Mouse (Mus musculus) CH12.LX (cell line): ENCODE measurements at regions not wholly inside any gene's neighbourhood (a gene's known extent, or its start where the extent isn't known, plus 50 kb on each side); places are given as distances from the start of the nearest gene placed in this dataset.

Experiments
- DNase-seq: peaks from one replicate; pipeline ENCODE4 v3.0.0-alpha.2; 2013; ENCODE audit errors: extremely low read depth
- H3K27ac ChIP-seq: 2 replicates; pipeline ENCODE4 v1.5.1; 2012; ENCODE audit warnings: low read depth, mild to moderate bottlenecking, control low read depth, moderate library complexity; ENCODE audit not compliant: insufficient read depth
- H3K27me3 ChIP-seq: replicated peaks from 2 replicates; pipeline ENCODE3; 2012; ENCODE audit warnings: inconsistent platforms
- H3K36me3 ChIP-seq, 2 experiments: replicated peaks in 1 of 2; 2 replicates each; pipeline versions ENCODE3 to v1.6.1; 2012; ENCODE audit warnings: inconsistent platforms in 1 of 2, low read length in 1 of 2, mild to moderate bottlenecking in 1 of 2, mixed read lengths in 1 of 2, moderate library complexity in 1 of 2; ENCODE audit not compliant: control insufficient read depth in 1 of 2, insufficient read depth in 1 of 2
- H3K4me1 ChIP-seq, 2 experiments: 2 replicates each; pipeline ENCODE4 v1.6.1; 2012; ENCODE audit warnings: inconsistent platforms in 1 of 2, moderate library complexity in 1 of 2; ENCODE audit not compliant: insufficient read depth in 2 of 2, control insufficient read depth in 1 of 2
- H3K4me2 ChIP-seq: 2 replicates; pipeline ENCODE4 v1.6.1; 2012; ENCODE audit warnings: low read depth, mild to moderate bottlenecking, control low read depth; ENCODE audit not compliant: poor library complexity, insufficient read depth, severe bottlenecking
- H3K4me3 ChIP-seq, 3 experiments: fragments of 150-350 bp in 1 of 3; sonication (generic) in 1 of 3; replicated peaks in 1 of 3; 2 replicates each; pipeline versions ENCODE3 to v1.5.1; 2011 to 2012; ENCODE audit warnings: low read depth in 2 of 3, low read length in 2 of 3, mild to moderate bottlenecking in 2 of 3, moderate library complexity in 2 of 3, control low read depth in 1 of 3, improper control_type of control experiment in 1 of 3, inconsistent platforms in 1 of 3, mixed read lengths in 1 of 3; ENCODE audit not compliant: poor library complexity in 1 of 3
- H3K79me2 ChIP-seq: replicated peaks from 2 replicates; pipeline ENCODE4 v1.6.1; 2012; ENCODE audit warnings: mild to moderate bottlenecking, moderate library complexity; ENCODE audit not compliant: control insufficient read depth, poor library complexity, insufficient read depth, severe bottlenecking; ENCODE audit errors: extremely low read depth
- H3K9ac ChIP-seq: 2 replicates; pipeline ENCODE4 v1.6.1; 2012; ENCODE audit warnings: low read depth, mild to moderate bottlenecking, control low read depth, moderate library complexity; ENCODE audit not compliant: insufficient read depth
- H3K9me3 ChIP-seq: replicated peaks from 2 replicates; pipeline ENCODE3; 2012; ENCODE audit warnings: low read length, inconsistent platforms, mixed read lengths
- BHLHE40 ChIP-seq: IDR thresholded peaks from 2 replicates; pipeline ENCODE4 v1.6.1; 2011; ENCODE audit warnings: mild to moderate bottlenecking, low read depth, low read length, improper control_type of control experiment
- CHD2 ChIP-seq: IDR thresholded peaks from 2 replicates; pipeline ENCODE4 v1.6.1; 2011; ENCODE audit warnings: low read length, improper control_type of control experiment
- CTCF ChIP-seq, 2 experiments: IDR thresholded peaks in 1 of 2; conservative IDR thresholded peaks in 1 of 2; 2 replicates each; pipeline ENCODE4 v1.5.1; 2011 to 2012; ENCODE audit warnings: low read depth in 2 of 2, low read length in 2 of 2, improper control_type of control experiment in 1 of 2, inconsistent platforms in 1 of 2, mild to moderate bottlenecking in 1 of 2, moderate library complexity in 1 of 2
- ELF1 ChIP-seq: IDR thresholded peaks from 2 replicates; pipeline ENCODE4 v1.6.1; 2014; ENCODE audit warnings: low read depth, mild to moderate bottlenecking, inconsistent platforms, low read length, improper control_type of control experiment
- EP300 ChIP-seq: IDR thresholded peaks from 2 replicates; pipeline ENCODE4 v1.6.1; 2011; ENCODE audit warnings: low read length, improper control_type of control experiment
- ETS1 ChIP-seq: conservative IDR thresholded peaks from 2 replicates; pipeline ENCODE4 v1.6.1; 2012; ENCODE audit warnings: low read depth, mild to moderate bottlenecking, inconsistent platforms, low read length, improper control_type of control experiment, moderate library complexity
- HCFC1 ChIP-seq: IDR thresholded peaks from 2 replicates; pipeline ENCODE4 v1.6.1; 2012; ENCODE audit warnings: low read depth, mild to moderate bottlenecking, inconsistent platforms, low read length, improper control_type of control experiment
- JUN ChIP-seq: IDR thresholded peaks from 2 replicates; pipeline ENCODE4 v1.6.1; 2011; ENCODE audit warnings: low read depth, mild to moderate bottlenecking, low read length, improper control_type of control experiment, moderate library complexity; ENCODE audit not compliant: insufficient read depth
- KAT2A ChIP-seq: IDR thresholded peaks from 2 replicates; pipeline ENCODE4 v1.6.1; 2012; ENCODE audit warnings: low read length, improper control_type of control experiment, inconsistent platforms; ENCODE audit not compliant: insufficient replicate concordance
- MAX ChIP-seq: IDR thresholded peaks from 2 replicates; pipeline ENCODE4 v1.6.1; 2011; ENCODE audit warnings: low read length, improper control_type of control experiment
- MAZ ChIP-seq: IDR thresholded peaks from 2 replicates; pipeline ENCODE4 v1.6.1; 2012; ENCODE audit warnings: low read depth, mild to moderate bottlenecking, inconsistent platforms, low read length, improper control_type of control experiment, moderate library complexity
- MXI1 ChIP-seq: IDR thresholded peaks from 2 replicates; pipeline ENCODE4 v1.6.1; 2011; ENCODE audit warnings: mild to moderate bottlenecking, low read depth, low read length, improper control_type of control experiment
- MYC ChIP-seq: IDR thresholded peaks from 2 replicates; pipeline ENCODE4 v1.6.1; 2011; ENCODE audit warnings: low read depth, mild to moderate bottlenecking, improper control_type of control experiment, low read length
- NELFE ChIP-seq: IDR thresholded peaks from 2 replicates; pipeline ENCODE4 v1.6.1; 2011; ENCODE audit warnings: low read depth, low read length, improper control_type of control experiment
- PAX5 ChIP-seq: IDR thresholded peaks from 2 replicates; pipeline ENCODE4 v1.6.1; 2012; ENCODE audit warnings: low read length, inconsistent platforms, mixed read lengths
- POLR2AphosphoS2 ChIP-seq: IDR thresholded peaks from 2 replicates; pipeline ENCODE4 v1.6.1; 2011; ENCODE audit warnings: low read depth, low read length, improper control_type of control experiment
- RAD21 ChIP-seq: IDR thresholded peaks from 2 replicates; pipeline ENCODE4 v1.6.1; 2011; ENCODE audit warnings: low read depth, mild to moderate bottlenecking, low read length, improper control_type of control experiment, moderate library complexity
- RCOR1 ChIP-seq: conservative IDR thresholded peaks from 2 replicates; pipeline ENCODE4 v1.6.1; 2012; ENCODE audit warnings: low read depth, mild to moderate bottlenecking, inconsistent platforms, low read length, improper control_type of control experiment
- SIN3A ChIP-seq: IDR thresholded peaks from 2 replicates; pipeline ENCODE4 v1.6.1; 2012; ENCODE audit warnings: low read length, improper control_type of control experiment, inconsistent platforms
- USF2 ChIP-seq: conservative IDR thresholded peaks from 2 replicates; pipeline ENCODE4 v1.6.1; 2011; ENCODE audit warnings: low read depth, low read length, improper control_type of control experiment
- ZC3H11A ChIP-seq: IDR thresholded peaks from 2 replicates; pipeline ENCODE4 v1.6.1; 2012; ENCODE audit warnings: low read depth, mild to moderate bottlenecking, inconsistent platforms, low read length, improper control_type of control experiment
- ZNF384 ChIP-seq: IDR thresholded peaks from 2 replicates; pipeline ENCODE4 v1.6.1; 2012; ENCODE audit warnings: low read depth, low read length, improper control_type of control experiment, inconsistent platforms
- dilution Hi-C: fragments of 300-500 bp; cut with MboI; formaldehyde crosslinking; loops from 2 replicates; pipeline ENCODE4 v1.14.3; 2020; ENCODE audit warnings: low sequenced_read_pairs; ENCODE audit not compliant: extremely low pct_unique_long_range_greater_than_20kb, extremely low pct_ligation_motif_present
- in situ Hi-C: fragments of 300-500 bp; cut with MboI; formaldehyde crosslinking; loops from 3 replicates; pipeline ENCODE4 v1.14.3; 2019; ENCODE audit warnings: low sequenced_read_pairs, low pct_ligation_motif_present, low pct_unique_long_range_greater_than_20kb, mixed read lengths

DNA sequence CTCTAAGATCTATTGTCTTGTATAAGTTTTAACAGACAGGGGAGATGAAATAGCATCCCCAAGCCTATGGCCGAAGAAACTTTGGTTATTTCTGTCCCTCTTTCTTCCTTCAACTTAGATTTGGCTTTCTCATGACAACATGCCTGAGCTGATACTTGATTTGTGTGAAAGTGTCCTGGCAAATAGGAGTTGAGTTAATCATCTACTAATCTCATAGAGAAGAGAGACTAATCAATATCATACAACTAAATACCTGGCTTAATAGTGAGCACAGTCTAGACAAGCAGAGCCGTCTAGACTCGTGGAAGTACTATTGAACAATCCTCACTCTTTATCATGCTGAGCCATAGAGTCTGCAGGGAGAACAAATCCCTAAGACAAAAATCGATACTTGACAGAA lies 531.7 kb upstream of the Cdh6 start:
- TF ChIP-seq ETS1 (no peak), CTCF (conservative IDR thresholded peaks at IDR 0.05 in 1 of 2, IDR thresholded peaks at IDR 0.05 in 1 of 2; ENCODE audit: low read depth in 2 of 2, low read length in 2 of 2) (no peak), MYC (no peak), JUN (no peak), HCFC1 (no peak), KAT2A (no peak), EP300 (no peak), SIN3A (no peak), ZC3H11A (no peak), RAD21 (no peak), MAZ (no peak), ZNF384 (no peak), BHLHE40 (no peak), PAX5 (no peak), MXI1 (no peak), RCOR1 (no peak), USF2 (no peak), MAX (no peak), NELFE (no peak), ELF1 (no peak)
- in situ Hi-C loops (no loop called here), dilution Hi-C loops (no loop called here)
- H3K27ac ChIP-seq: no peak overlapping the region
- H3K79me2 ChIP-seq: no peaks in the 10 kb centered on the region
- no peaks in the 10 kb centered on the region for H3K36me3 ChIP-seq
- no peaks in the 10 kb centered on the region for H3K4me1 ChIP-seq
- no peaks in the 10 kb centered on the region for H3K27me3 ChIP-seq
- no peak for DNase-seq
- no peak overlapping the region for H3K4me2 ChIP-seq
- no peak overlapping the region for H3K9ac ChIP-seq
- H3K4me3 ChIP-seq: no peak overlapping the region
- no peaks in the 10 kb centered on the region for H3K9me3 ChIP-seq

GRCm38 (mm10) chr15:13668193-13668592 lies 494.7 kb upstream of the Cdh6 start:
- Histone ChIP-seq H3K36me3 (no peaks in the 10 kb centered on the region), H3K27ac (no peak overlapping the region), H3K4me2 (no peak overlapping the region), H3K9me3 (no peaks in the 10 kb centered on the region), H3K4me3 (no peak overlapping the region), H3K9ac (no peak overlapping the region), H3K27me3 (no peaks in the 10 kb centered on the region), H3K79me2 (no peaks in the 10 kb centered on the region), H3K4me1 (no peaks in the 10 kb centered on the region)
- TF ChIP-seq MXI1 (no peak), ETS1 (no peak), POLR2AphosphoS2 (no peak), MYC (no peak), CHD2 (no peak), RAD21 (no peak)
- in situ Hi-C loops: no loop called here
- no peak for DNase-seq
- dilution Hi-C loops: no loop called here
